Mouse (Mus musculus) WW6 (cell line): Measurements from ENCODE around the gene Olfr548-ps1.

ENCODE experiments used
- DNase-seq: peaks from one replicate; pipeline ENCODE4 v3.0.0-alpha.2; 2013; ENCODE audit warnings: low read depth, low spot score

Olfr548-ps1 gene

DNA sequence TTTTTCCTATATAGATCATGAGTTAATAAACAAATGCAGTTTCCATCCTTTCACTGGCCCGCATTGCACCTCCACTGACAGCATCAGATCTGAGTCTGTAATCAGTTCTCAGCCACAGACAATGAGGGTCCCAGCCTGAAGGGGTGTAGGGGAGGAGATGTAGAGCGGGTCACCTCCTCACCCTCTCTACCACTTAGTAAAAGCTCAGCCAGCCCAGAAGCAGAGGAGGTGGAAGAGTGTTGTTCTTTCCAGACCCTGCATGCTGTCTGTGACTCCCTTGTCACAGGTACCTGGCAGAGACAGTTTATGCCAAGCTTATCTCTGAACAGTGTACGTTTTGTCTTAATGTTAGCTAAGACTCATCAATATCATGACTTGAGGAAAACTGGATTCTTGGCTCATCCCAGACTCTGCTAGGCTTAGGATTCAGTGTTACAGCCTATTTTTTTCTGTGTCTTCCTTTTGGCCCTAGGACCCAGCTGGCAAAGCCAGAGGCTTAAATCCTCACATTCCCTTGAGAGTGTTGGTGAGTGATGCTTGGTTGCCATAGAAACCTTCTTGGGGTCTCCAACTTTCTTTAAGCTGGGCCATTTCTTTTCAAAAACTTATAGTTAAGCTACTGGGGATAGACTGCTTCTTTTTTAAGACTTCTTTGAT, 32.6 kb downstream of the Olfr548-ps1 start:
- DNase-seq: no peak

DNA sequence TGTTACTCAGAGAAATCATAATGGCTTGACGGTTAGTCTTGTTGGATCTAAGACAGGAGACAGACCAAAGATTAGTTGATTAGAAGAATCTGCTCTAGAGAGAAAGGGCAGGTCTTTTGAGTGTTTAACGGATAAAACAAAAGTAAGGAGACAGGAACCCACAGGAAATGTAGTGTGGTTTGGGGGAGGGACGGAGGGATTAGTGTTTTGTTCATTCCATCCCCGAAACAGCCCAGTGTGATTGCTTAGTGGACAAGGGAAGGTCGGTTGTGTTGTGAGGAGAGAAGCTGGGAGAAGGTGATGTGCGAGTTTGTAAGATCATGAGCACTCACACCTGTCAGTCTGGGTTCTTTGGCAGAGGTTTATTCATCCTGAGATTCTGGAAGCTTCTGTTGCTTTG, 35.3 kb downstream of the Olfr548-ps1 start:
- DNase-seq: no peak

DNA sequence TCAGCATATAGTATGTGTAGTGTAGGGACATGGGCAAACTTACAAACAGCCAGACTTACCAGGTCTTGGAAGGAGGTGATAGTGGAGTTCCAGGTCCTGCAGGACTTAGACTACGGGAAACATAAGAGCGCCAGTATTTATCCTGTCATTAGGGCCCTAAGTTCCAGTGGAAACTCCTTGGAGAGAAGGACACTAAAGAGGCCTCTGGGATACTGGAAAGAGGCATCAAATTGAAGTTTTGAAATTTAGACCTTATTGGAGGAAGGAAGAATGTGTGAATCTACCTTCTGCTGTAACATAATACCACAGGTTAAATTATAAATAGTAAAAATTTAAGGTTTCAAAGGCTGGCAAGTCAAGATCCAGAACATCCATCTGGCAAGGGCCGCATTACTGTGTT, 51.1 kb downstream of the Olfr548-ps1 start, which contains the start of gene Olfr551:
Gene Olfr551, minus strand, starts transcription at position 101 of the 400 bp plus-strand sequence.
- no peak for DNase-seq
